Mouse (Mus musculus) stomach, postnatal 0 days (tissue): ENCODE data around the gene Mfsd6.

Experiments used
- CTCF ChIP-seq: IDR thresholded peaks from 2 replicates; pipeline ENCODE4 v1.5.1; 2016; ENCODE audit warnings: antibody characterized with exemption, low read depth, mild to moderate bottlenecking, moderate library complexity
- EP300 ChIP-seq: optimal IDR thresholded peaks from 2 replicates; pipeline ENCODE3; 2016; ENCODE audit warnings: antibody characterized with exemption

DNA sequence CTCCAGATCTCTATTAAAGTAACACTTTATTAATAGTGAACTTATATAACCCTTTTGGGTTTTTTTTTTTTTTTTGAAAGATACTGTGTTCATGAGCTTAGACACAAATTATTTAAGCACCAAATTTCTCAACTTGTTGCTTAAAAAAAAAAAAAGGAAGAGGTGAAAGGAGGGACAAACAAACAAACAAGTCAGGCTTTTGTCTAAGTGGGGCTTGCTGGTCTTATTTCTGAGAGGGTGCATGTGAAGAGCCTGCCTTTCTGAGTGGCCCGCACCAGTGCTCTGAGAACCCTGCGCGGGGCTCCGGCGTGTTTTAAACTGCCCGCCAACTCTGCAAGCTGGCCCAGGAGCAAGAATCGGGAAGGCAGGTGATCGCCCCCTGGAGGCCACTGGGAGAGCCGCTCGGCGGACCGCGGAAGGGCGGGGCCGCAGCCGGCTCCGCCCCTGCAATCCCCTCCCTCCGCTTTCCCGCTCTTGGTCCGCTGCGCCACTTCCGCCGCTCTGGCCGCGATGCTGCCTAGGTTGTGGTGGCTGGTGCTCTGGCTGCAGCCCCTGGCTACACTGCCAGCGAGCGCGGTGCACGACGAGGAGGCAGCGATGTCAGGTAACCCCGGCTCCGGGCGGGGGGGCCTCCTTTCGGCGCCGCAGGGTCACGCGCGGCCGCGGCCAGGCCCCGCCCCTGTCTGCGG lies 96.9 kb downstream of the Mfsd6 start, which contains the start of gene Nemp2:
- no peak for TF ChIP-seq EP300
- TF ChIP-seq CTCF, result peak; percentile 92
